Mouse (Mus musculus) heart, postnatal 0 days (tissue): ENCODE results near the gene Olfr49. TPM values are rescaled to one million over a fixed set of nuclear protein-coding genes. Genes with fewer than 3 reads are reported as not detected.

ENCODE experiments used
- ATAC-seq: fragments of 200-750 bp; cut with Nextera tagmentation; 2 replicates; pipeline ENCODE4 v1.8.0; 2017; ENCODE audit warnings: low read depth, moderate number of reproducible peaks, moderate library complexity; ENCODE audit not compliant: insufficient read depth
- DNase-seq: peaks from one replicate; pipeline ENCODE4 v3.0.0-alpha.2; 2016; ENCODE audit warnings: low spot score
- H3K27ac ChIP-seq: fragments of 300-500 bp; sonication (generic); 2 replicates; pipeline ENCODE4 v1.5.1; 2014; ENCODE audit warnings: low read depth, mild to moderate bottlenecking
- H3K27me3 ChIP-seq: fragments of 300-500 bp; sonication (generic); 2 replicates; pipeline ENCODE4 v1.6.1; 2014; ENCODE audit warnings: low read length, mixed read lengths; ENCODE audit not compliant: control insufficient read depth, insufficient read depth
- H3K36me3 ChIP-seq: fragments of 300-500 bp; sonication (generic); replicated peaks from 2 replicates; pipeline ENCODE4 v1.6.1; 2014; ENCODE audit warnings: low read length, mixed read lengths; ENCODE audit not compliant: control insufficient read depth, insufficient read depth
- H3K4me1 ChIP-seq: fragments of 300-500 bp; sonication (generic); 2 replicates; pipeline ENCODE4 v1.6.1; 2014; ENCODE audit warnings: antibody characterized with exemption; ENCODE audit not compliant: control insufficient read depth, insufficient read depth
- H3K4me2 ChIP-seq: fragments of 300-500 bp; sonication (generic); 2 replicates; pipeline ENCODE4 v1.6.1; 2014; ENCODE audit warnings: low read depth, mild to moderate bottlenecking, low read length, moderate library complexity
- H3K4me3 ChIP-seq: fragments of 300-500 bp; sonication (generic); 2 replicates; pipeline ENCODE4 v1.5.1; 2014; ENCODE audit warnings: low read depth, low read length
- H3K9ac ChIP-seq: fragments of 300-500 bp; sonication (generic); replicated peaks from 2 replicates; pipeline ENCODE4 v1.6.1; 2014; ENCODE audit warnings: low read depth, low read length, mixed read lengths
- H3K9me3 ChIP-seq: fragments of 300-500 bp; sonication (generic); replicated peaks from 2 replicates; pipeline ENCODE4 v1.6.1; 2016; ENCODE audit warnings: low read length; ENCODE audit not compliant: control insufficient read depth
- CTCF ChIP-seq: IDR thresholded peaks from 2 replicates; pipeline ENCODE4 v1.5.1; 2016; ENCODE audit warnings: antibody characterized with exemption, control low read depth, low read depth
- EP300 ChIP-seq: IDR thresholded peaks from 2 replicates; pipeline ENCODE4 v1.6.1; 2016; ENCODE audit warnings: antibody characterized with exemption, low read depth
- WGBS: fragments of 180-500 bp; shearing (Covaris S2); extraction: QIAGEN DNeasy Blood & Tissue Kit; methylation state at CpG from one replicate; pipeline ENCODE4 v1.1.7; 2014; 5-methylcytosine and 5-hydroxymethylcytosine counted together
- polyA plus RNA-seq: library from polyadenylated mRNA; unstranded; fragments of >200 nt; fragmentation: Nextera tagmentation; extraction: Ambion mirVana; gene quantifications from 2 replicates; pipeline ENCODE4 v1.2.1, GENCODE M21; 2015
- total RNA-seq: library from RNA; depleted of rRNA; stranded (reverse); fragments of >200 nt; gene quantifications from 2 replicates; pipeline ENCODE4 v1.2.3, GENCODE M21; 2014; ENCODE audit warnings: low replicate concordance

Olfr49 gene
- total and polyA plus RNA-seq, 2 experiments from 2014 or later: not detected

DNA sequence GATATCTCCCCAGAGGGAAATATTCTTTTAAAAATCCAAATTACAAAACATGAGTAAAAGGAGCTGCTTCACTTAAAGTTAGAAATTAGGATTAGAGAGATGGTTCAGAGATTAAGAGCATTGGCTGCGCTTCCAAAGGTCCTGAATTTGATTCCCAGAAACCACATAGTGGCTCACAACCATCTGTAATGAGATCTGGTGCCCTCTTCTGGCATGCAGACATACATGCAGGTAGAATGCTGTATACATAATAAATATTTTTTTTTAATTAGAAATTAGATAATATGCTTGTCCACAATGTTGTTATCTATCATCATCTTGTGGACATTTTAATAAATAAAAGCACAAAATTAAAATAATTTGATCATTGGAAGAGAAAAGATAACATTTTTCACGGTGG lies 43.8 kb upstream of the Olfr49 start:
- Histone ChIP-seq H3K27me3 (no peaks in the 10 kb centered on the region), H3K36me3 (no peaks in the 10 kb centered on the region), H3K27ac (no peak overlapping the region), H3K4me2 (no peak overlapping the region), H3K4me1 (peaks cover 7% of the 10 kb centered on the region), H3K4me3 (no peak overlapping the region), H3K9ac (no peak overlapping the region), H3K9me3 (no peaks in the 10 kb centered on the region)
- DNase-seq (no peak), ATAC-seq (no peak)
- no peak for TF ChIP-seq EP300
- peak; percentile 33 for TF ChIP-seq CTCF
- WGBS: 71% methylated on average over 2 of the region's 2 CpGs

DNA sequence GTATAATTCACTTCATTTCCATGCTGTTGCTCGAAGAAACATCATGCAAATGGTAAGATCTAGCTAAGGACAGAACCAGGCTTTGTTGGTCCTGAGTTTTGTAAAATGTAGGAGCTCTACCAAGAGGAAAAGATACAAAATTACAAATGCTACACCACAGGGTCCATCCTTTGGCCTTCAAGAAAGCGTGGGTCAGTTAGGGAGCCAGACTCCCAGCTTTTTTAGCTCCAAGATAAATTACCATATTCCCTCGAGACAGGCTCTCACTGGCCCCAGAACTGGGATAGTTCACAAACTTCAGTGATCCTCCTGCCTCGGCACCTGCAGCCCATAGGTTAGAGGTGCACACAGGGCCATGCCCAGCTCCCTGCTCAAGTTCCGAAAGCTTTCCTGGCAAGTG lies 39.7 kb upstream of the Olfr49 start:
- Histone ChIP-seq H3K9ac (no peak overlapping the region), H3K27me3 (no peaks in the 10 kb centered on the region), H3K27ac (no peak overlapping the region), H3K4me3 (no peak overlapping the region), H3K36me3 (no peaks in the 10 kb centered on the region), H3K4me2 (no peak overlapping the region), H3K9me3 (0 out of 2 replicates have a peak, but pooled peaks cover 3% of the 10 kb centered on the region), H3K4me1 (no peaks in the 10 kb centered on the region)
- WGBS: 70% methylated on average over 5 of the region's 5 CpGs
- no peak for TF ChIP-seq CTCF
- no peak for TF ChIP-seq EP300
- DNase-seq (no peak), ATAC-seq (no peak)

DNA sequence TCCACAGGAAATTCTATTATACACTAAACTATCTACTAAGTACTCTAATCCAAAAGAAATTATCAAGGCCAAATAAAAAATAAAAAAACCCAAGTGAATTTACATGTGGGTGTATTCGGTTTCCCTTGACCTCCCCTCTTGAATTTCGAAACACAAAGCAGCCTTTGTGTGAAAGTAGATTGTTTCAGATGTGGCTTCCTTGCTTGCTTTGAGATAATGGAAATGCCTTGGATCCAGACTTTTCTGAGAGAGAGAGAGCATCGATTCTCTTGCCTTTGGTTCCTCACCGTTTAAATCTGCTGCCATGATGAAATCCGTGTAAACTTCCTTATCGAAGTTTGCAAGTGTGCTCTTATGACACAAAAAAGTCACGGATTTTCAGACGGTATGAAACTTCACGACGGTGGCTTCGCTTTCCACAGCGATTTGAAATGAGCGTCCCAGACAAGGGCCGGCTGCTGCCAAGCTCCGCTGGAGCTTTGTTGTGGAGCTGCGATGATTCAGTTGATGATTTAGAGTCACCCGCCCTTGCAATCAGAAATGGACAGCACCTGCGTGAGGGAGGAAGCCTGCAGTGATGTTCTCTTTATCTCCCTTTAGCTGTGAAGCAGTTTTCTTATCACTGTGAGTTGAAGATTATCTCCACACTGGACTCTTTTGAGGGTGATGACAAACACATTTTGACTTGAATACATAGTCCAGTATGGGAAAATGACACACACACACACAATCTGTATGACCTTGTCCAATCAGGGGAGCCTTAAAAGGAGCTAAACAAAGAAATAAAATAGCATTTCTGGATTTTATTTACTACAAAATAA lies 37.0 kb upstream of the Olfr49 start:
- 0 out of 2 replicates have a peak, but pooled peaks cover 3% of the 10 kb centered on the region for H3K9me3 ChIP-seq
- no peak overlapping the region for H3K4me3 ChIP-seq
- H3K4me1 ChIP-seq: no peaks in the 10 kb centered on the region
- no peak overlapping the region for H3K9ac ChIP-seq
- no peaks in the 10 kb centered on the region for H3K27me3 ChIP-seq
- no peak for TF ChIP-seq EP300
- TF ChIP-seq CTCF: no peak
- no peak for DNase-seq
- no peak overlapping the region for H3K4me2 ChIP-seq
- no peaks in the 10 kb centered on the region for H3K36me3 ChIP-seq
- WGBS: 53% methylated on average over 18 of the region's 18 CpGs
- no peak for ATAC-seq
- H3K27ac ChIP-seq: no peak overlapping the region

DNA sequence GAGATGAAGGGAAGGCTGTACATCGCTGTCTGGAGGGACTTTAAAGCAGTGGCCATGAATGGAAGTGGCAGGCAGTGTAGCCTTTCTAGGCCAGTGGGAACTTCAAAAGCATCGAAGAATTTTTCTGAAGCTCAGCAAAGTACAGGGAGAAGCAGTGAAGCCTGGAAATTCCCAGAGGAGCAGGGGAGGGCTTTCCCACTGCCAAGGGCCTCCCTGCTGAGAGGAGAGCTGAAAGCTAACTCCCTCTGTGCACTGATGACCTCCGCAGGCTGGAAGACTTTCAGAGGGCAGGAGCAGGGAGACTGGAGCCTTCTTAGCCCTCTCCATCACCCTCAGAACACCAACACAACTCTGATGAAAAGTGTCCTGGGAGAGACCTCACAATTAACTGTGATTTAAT lies 27.0 kb upstream of the Olfr49 start:
- ATAC-seq: no peak
- Histone ChIP-seq H3K4me3 (no peak overlapping the region), H3K9ac (no peak overlapping the region), H3K27ac (no peak overlapping the region), H3K4me2 (no peak overlapping the region), H3K27me3 (no peaks in the 10 kb centered on the region), H3K4me1 (no peaks in the 10 kb centered on the region), H3K9me3 (no peaks in the 10 kb centered on the region), H3K36me3 (no peaks in the 10 kb centered on the region)
- no peak for TF ChIP-seq CTCF
- TF ChIP-seq EP300: no peak
- WGBS: 34% methylated on average over 3 of the region's 3 CpGs
- DNase-seq: no peak

DNA sequence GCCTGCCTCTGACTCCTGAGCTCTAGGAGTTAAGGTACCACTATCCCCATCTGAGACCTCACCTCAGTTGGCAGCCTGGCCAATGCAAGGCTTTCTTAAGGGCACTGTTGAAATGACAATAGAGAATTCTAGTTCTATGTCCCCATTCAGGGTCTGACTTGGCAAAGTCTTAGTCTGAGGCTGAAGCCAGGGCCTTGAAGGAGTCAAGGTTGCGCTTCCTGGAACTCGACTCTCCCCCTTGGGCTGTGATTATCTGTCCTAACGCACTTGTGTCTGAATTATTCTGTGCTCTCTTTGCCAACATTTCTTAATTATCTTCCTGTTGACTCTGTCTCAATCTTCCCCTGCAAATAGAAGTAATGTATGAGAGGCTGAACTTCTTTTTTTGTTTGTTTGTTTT lies 15.9 kb upstream of the Olfr49 start:
- ATAC-seq: no peak
- TF ChIP-seq CTCF (no peak), EP300 (no peak)
- H3K36me3 ChIP-seq: no peaks in the 10 kb centered on the region
- H3K27me3 ChIP-seq: no peaks in the 10 kb centered on the region
- H3K4me3 ChIP-seq: no peak overlapping the region
- H3K4me1 ChIP-seq: no peaks in the 10 kb centered on the region
- no peak overlapping the region for H3K27ac ChIP-seq
- 72% methylated on average over 3 of the region's 3 CpGs for WGBS
- no peak overlapping the region for H3K4me2 ChIP-seq
- H3K9me3 ChIP-seq: peaks cover 3% of the 10 kb centered on the region; the same call in 1 of the 2 replicates
- DNase-seq: no peak
- no peak overlapping the region for H3K9ac ChIP-seq

DNA sequence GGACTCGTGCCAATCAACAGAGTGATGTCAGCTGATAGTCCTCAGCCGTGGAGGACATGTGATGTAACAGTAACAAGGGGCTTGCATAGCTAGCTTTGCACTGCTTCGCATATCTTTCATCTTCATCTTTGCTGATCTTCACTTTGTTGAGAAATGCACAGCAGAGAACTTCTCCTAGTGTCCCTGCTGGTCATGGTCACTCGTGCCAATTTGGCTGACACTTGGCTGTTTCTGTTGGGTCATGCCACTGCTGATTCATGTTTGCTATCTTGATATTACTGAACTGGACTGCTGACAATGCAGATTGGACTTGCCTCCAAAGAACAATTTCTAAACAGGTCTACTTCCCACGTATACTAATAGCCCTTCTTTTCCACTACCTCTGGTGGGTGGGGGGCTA lies 15.4 kb upstream of the Olfr49 start:
- Histone ChIP-seq H3K27ac (no peak overlapping the region), H3K9ac (no peak overlapping the region), H3K4me1 (no peaks in the 10 kb centered on the region), H3K27me3 (no peaks in the 10 kb centered on the region), H3K36me3 (no peaks in the 10 kb centered on the region), H3K4me2 (no peak overlapping the region), H3K9me3 (peaks cover 3% of the 10 kb centered on the region; the same call in 1 of the 2 replicates), H3K4me3 (no peak overlapping the region)
- TF ChIP-seq EP300: no peak
- no peak for TF ChIP-seq CTCF
- ATAC-seq: no peak
- 59% methylated on average over 5 of the region's 5 CpGs for WGBS
- no peak for DNase-seq
